Mouse (Mus musculus): ENCODE results near the gene Ccdc47. TPM values are rescaled to one million over a fixed set of nuclear protein-coding genes. Genes with fewer than 3 reads are reported as not detected.

The Ccdc47 gene
- polyA plus RNA-seq, 1 experiment, result 4.8 TPM

DNA sequence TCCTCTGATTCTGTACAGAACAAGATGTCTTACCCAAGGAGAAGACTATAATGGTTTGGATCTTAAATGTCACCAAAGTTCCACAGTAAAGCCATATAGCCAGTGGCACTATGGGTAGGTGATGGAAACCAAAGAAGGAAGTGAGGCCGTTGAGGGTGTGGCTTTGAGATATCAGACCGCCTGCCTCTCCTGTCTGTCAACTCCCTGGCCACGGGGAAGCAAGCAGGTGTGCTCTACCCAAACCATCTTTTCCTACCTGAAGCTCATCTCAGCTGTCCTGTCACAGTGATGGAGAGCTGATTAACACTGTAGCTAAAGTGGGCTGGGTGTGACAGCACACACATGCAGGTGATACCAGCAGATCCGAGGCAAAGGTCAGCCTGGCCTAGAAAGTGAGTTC lies 17.9 kb downstream of the Ccdc47 start:
- Histone ChIP-seq H3K4me1 (ENCODE audit: control insufficient read depth, insufficient read depth, insufficient read length, low read length) (no peaks in the 10 kb centered on the region), H3K36me3 (ENCODE audit: control insufficient read depth, insufficient read depth, low read length) (peaks cover 24% of the 10 kb centered on the region), H3K27me3 (ENCODE audit: control insufficient read depth, insufficient read depth, low read length) (no peaks in the 10 kb centered on the region), H3K4me3 (ENCODE audit: low read depth, low read length) (no peak overlapping the region), H3K27ac (ENCODE audit: insufficient read depth, low read depth, low read length) (no peak overlapping the region)
- WGBS, result 32% methylated on average over 4 of the region's 4 CpGs
- TF ChIP-seq CTCF (IDR thresholded peaks at IDR 0.05; ENCODE audit: extremely low read depth, insufficient read length, insufficient replicate concordance, low read depth, low read length) (no peak), POLR2A (IDR thresholded peaks at IDR 0.05; ENCODE audit: low read depth, low read length) (no peak)

DNA sequence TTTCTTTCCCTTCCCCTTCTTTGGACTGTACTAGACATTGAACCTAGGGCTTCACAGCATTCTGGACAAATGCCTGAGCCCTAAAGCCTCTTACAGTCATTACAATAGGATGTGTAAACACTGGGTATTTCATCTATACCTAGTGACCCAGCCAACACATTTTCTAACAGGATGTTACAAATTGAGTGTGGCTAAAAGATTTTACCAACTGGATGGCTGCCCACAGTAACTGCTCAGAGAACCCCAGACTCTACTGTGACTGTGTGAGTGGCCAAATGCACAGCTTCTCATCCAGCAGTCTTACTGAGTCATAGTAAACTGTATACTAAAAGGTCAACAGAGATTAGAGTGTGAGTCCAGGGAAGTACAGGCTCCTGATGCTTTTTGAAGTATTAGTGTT lies 20.8 kb downstream of the Ccdc47 start:
- H3K4me1 ChIP-seq (ENCODE audit: control insufficient read depth, insufficient read depth, insufficient read length, low read length), result no peaks in the 10 kb centered on the region
- no peak overlapping the region for H3K4me3 ChIP-seq (ENCODE audit: low read depth, low read length)
- 0 out of 2 replicates have a peak, but pooled peaks cover 3% of the 10 kb centered on the region for H3K36me3 ChIP-seq (ENCODE audit: control insufficient read depth, insufficient read depth, low read length)
- H3K27me3 ChIP-seq (ENCODE audit: control insufficient read depth, insufficient read depth, low read length), result no peaks in the 10 kb centered on the region
- no peak for TF ChIP-seq CTCF (IDR thresholded peaks at IDR 0.05; ENCODE audit: extremely low read depth, insufficient read length, insufficient replicate concordance, low read depth, low read length)
- TF ChIP-seq POLR2A (IDR thresholded peaks at IDR 0.05; ENCODE audit: low read depth, low read length), result no peak
- no peak overlapping the region for H3K27ac ChIP-seq (ENCODE audit: insufficient read depth, low read depth, low read length)

DNA sequence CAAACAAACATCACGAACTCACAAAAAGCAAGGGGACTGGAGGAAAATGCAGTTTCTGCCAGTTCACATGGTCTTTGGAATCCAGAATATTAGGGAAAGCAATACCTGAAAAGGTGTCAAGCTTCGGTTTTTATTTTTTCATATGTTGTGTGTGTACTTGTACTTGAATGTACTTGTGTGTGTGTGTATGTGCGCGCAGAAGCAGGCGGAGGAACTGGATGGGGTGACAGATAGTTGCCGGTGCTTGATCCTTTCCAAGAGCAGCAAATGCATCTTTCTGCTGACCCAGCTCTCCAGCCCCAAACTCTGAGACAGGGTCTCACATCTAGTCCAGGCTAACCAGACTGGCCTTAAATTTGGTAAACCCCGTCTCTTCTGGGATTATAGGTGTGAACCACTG lies 21.3 kb downstream of the Ccdc47 start:
- WGBS, result 88% methylated on average over 7 of the region's 7 CpGs
- Histone ChIP-seq H3K27ac (ENCODE audit: insufficient read depth, low read depth, low read length) (no peak overlapping the region), H3K27me3 (ENCODE audit: control insufficient read depth, insufficient read depth, low read length) (no peaks in the 10 kb centered on the region), H3K4me1 (ENCODE audit: control insufficient read depth, insufficient read depth, insufficient read length, low read length) (no peaks in the 10 kb centered on the region), H3K4me3 (ENCODE audit: low read depth, low read length) (no peak overlapping the region), H3K36me3 (ENCODE audit: control insufficient read depth, insufficient read depth, low read length) (0 out of 2 replicates have a peak, but pooled peaks cover 3% of the 10 kb centered on the region)
- TF ChIP-seq CTCF (IDR thresholded peaks at IDR 0.05; ENCODE audit: extremely low read depth, insufficient read length, insufficient replicate concordance, low read depth, low read length) (no peak), POLR2A (IDR thresholded peaks at IDR 0.05; ENCODE audit: low read depth, low read length) (no peak)

DNA sequence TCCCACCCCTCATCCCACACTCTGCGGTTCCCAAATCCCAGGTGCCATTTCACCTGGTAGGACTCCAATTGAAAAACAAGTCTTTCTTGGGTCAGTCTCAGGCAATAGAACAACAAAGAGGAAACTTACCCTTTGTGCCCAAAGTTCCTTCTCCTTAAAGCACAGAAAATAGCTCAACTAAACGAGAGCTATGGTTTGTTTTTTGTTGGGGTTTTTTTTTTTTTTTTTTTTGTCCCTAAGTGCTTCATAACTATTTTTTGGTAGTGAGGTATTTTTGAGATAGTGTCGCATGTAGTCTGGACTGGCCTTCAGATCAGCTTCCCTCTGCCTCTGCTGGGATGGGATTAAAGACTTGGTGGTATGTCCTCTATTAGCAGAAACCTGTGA lies 22.0 kb downstream of the Ccdc47 start:
- TF ChIP-seq CTCF (IDR thresholded peaks at IDR 0.05; ENCODE audit: extremely low read depth, insufficient read length, insufficient replicate concordance, low read depth, low read length) (no peak), POLR2A (IDR thresholded peaks at IDR 0.05; ENCODE audit: low read depth, low read length) (no peak)
- Histone ChIP-seq H3K27me3 (ENCODE audit: control insufficient read depth, insufficient read depth, low read length) (no peaks in the 10 kb centered on the region), H3K36me3 (ENCODE audit: control insufficient read depth, insufficient read depth, low read length) (0 out of 2 replicates have a peak, but pooled peaks cover 3% of the 10 kb centered on the region), H3K4me1 (ENCODE audit: control insufficient read depth, insufficient read depth, insufficient read length, low read length) (no peaks in the 10 kb centered on the region), H3K27ac (ENCODE audit: insufficient read depth, low read depth, low read length) (peak overlapping the region; percentile 67), H3K4me3 (ENCODE audit: low read depth, low read length) (peak overlapping the region; percentile 60)
- 26% methylated on average over 3 of the region's 3 CpGs for WGBS

DNA sequence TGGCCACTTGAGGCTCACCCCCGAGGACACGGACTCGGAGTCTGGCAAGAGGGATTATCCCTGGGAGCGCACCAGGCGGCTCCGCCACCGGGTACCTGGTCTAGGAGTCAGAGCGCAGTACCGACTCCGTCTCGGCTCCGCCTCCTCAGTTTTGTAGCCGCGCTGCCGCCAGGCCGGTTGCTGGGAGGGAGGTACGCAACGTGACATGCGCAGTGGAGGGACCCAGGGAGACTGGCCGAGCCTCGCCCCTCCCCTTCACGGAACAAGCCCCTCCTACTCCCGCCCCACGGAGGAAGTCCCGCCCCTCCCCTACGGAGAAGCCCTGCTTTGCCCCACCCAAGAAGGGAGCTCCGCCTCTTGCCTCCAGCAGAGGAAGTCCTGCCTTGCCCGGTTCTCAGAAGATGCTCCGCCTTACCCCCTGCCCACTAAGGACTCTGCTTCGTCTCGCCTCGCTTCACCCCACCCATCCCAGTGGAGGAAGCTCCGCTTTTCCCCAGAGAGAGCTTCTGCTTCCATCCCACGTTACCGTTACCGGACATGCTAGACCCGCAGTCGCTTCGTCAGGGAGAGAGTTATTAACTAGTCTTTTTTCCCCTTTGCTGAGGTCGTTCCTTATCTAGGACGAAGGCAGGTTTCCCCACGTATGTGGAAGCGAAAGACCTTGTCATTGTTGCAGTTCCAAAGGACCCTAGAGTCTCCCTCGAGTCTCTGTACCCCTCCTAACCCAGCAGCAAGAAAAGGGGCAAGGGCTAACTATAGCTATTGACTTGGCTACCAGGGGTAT lies 22.6 kb downstream of the Ccdc47 start:
- peak overlapping the region; percentile 83 for H3K4me3 ChIP-seq (ENCODE audit: low read depth, low read length)
- WGBS, result under 1% methylated on average over 44 of the region's 44 CpGs
- TF ChIP-seq CTCF (IDR thresholded peaks at IDR 0.05; ENCODE audit: extremely low read depth, insufficient read length, insufficient replicate concordance, low read depth, low read length) (no peak), POLR2A (IDR thresholded peaks at IDR 0.05; ENCODE audit: low read depth, low read length) (peak; percentile 75)

DNA sequence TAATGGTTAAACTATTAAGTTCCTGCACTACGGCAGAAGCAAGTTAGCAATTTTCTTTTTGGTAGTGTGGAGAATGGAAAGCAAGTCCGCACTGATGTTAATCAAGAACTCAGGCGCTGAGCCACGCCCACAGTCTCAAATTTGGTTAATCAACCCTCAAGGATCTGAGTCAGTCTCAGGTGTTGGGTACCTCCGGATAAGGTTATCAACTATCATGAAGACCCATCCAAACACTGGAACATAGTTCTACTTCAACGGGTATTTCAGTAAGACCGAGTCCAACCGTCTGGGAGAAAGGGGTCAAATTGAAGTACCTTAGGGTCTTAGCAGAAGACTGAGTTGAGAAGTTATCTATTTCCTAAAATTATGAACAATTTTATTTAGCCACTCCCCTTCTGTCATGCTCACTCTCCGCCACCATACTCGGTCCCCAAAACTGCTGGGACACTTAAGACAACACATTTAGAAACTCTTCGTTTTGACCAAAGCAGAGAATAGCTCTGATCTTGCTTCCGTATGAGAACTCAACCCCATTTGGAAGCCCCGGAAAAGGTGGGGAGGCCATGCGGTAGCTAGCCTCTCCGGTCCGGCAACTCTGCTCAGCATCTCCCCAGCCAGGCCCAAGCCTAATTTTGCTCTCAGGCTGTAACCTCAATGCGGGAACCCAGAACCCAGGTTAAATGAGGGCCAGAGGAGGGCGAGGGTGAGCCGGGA lies 23.3 kb downstream of the Ccdc47 start:
- Histone ChIP-seq H3K36me3 (ENCODE audit: control insufficient read depth, insufficient read depth, low read length) (0 out of 2 replicates have a peak, but pooled peaks cover under 1% of the 10 kb centered on the region), H3K27me3 (ENCODE audit: control insufficient read depth, insufficient read depth, low read length) (no peaks in the 10 kb centered on the region), H3K27ac (ENCODE audit: insufficient read depth, low read depth, low read length) (peak overlapping the region; percentile 72), H3K4me3 (ENCODE audit: low read depth, low read length) (peak overlapping the region; percentile 83), H3K4me1 (ENCODE audit: control insufficient read depth, insufficient read depth, insufficient read length, low read length) (no peaks in the 10 kb centered on the region)
- WGBS, result 4% methylated on average over 19 of the region's 19 CpGs
- TF ChIP-seq POLR2A (IDR thresholded peaks at IDR 0.05; ENCODE audit: low read depth, low read length) (no peak), CTCF (IDR thresholded peaks at IDR 0.05; ENCODE audit: extremely low read depth, insufficient read length, insufficient replicate concordance, low read depth, low read length) (0 out of 2 replicates have a peak, but pooled peaks have one; percentile 6)

More for the DNA sequence above, 22.6 kb downstream of the Ccdc47 start:
- Histone ChIP-seq H3K4me1 (ENCODE audit: control insufficient read depth, insufficient read depth, insufficient read length, low read length) (no peaks in the 10 kb centered on the region), H3K27ac (ENCODE audit: insufficient read depth, low read depth, low read length) (peak overlapping the region; percentile 72), H3K36me3 (ENCODE audit: control insufficient read depth, insufficient read depth, low read length) (0 out of 2 replicates have a peak, but pooled peaks cover 3% of the 10 kb centered on the region), H3K27me3 (ENCODE audit: control insufficient read depth, insufficient read depth, low read length) (no peaks in the 10 kb centered on the region)

DNA sequence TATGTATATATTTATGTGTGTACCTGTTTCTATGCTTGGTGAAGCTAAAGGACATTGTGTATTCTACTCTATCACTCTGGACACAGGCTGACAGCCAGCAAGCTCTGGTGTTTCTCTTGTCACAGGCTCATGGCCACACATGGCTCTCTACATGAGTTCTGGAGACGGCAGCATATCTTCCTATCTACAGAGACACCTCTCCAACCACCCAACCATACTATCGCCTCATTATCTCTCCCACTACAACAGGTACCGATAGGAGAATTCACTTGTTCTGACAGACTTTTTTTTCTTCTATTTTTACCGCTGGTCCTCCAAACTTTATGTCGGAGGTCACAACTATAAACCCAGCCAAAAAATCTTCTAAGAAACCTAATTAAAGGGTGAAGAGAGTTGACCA lies 23.9 kb downstream of the Ccdc47 start:
- no peak overlapping the region for H3K4me3 ChIP-seq (ENCODE audit: low read depth, low read length)
- TF ChIP-seq CTCF (IDR thresholded peaks at IDR 0.05; ENCODE audit: extremely low read depth, insufficient read length, insufficient replicate concordance, low read depth, low read length) (no peak), POLR2A (IDR thresholded peaks at IDR 0.05; ENCODE audit: low read depth, low read length) (no peak)

More for the DNA sequence above, 23.9 kb downstream of the Ccdc47 start:
- Histone ChIP-seq H3K36me3 (ENCODE audit: control insufficient read depth, insufficient read depth, low read length) (no peaks in the 10 kb centered on the region), H3K27me3 (ENCODE audit: control insufficient read depth, insufficient read depth, low read length) (no peaks in the 10 kb centered on the region), H3K4me1 (ENCODE audit: control insufficient read depth, insufficient read depth, insufficient read length, low read length) (no peaks in the 10 kb centered on the region), H3K27ac (ENCODE audit: insufficient read depth, low read depth, low read length) (no peak overlapping the region)
- 66% methylated on average over 5 of the region's 5 CpGs for WGBS
